Mouse (Mus musculus) spleen, adult 18-20 months (tissue): ENCODE results near the gene Bcor.
A peak's percentile ranks its signal among the peaks of the same experiment; 100 is the strongest.

Experiments
- DNase-seq, 2 experiments: peaks; one replicate each; pipeline ENCODE4 v3.0.0; 2022; ENCODE audit warnings: mixed read lengths in 2 of 2

The Bcor gene

GRCm38 (mm10) chrX:12003539-12003938 is 156.6 kb downstream of the Bcor start:
- DNase-seq: no peak

- DNase-seq: peak in 1 of 2 experiments; percentile 16
These were observed 157.0 kb downstream of the Bcor start for GRCm38 (mm10) chrX:12003106-12003505.

- DNase-seq: no peak
These were observed 157.6 kb downstream of the Bcor start for GRCm38 (mm10) chrX:12002596-12002995.

GRCm38 (mm10) chrX:12001969-12002368 is 158.2 kb downstream of the Bcor start:
- no peak for DNase-seq

GRCm38 (mm10) chrX:12001336-12001735 is 158.8 kb downstream of the Bcor start:
- DNase-seq: no peak

- no peak for DNase-seq
These were observed 159.5 kb downstream of the Bcor start for GRCm38 (mm10) chrX:12000620-12001019.

GRCm38 (mm10) chrX:11999951-12000350 is 160.2 kb downstream of the Bcor start:
- DNase-seq: no peak

- DNase-seq: peak; percentile 36 to 55
These were observed 161.2 kb downstream of the Bcor start for GRCm38 (mm10) chrX:11998934-11999336.

GRCm38 (mm10) chrX:11996891-11997290 is 163.3 kb downstream of the Bcor start:
- DNase-seq: no peak

- DNase-seq: no peak
These were observed 163.7 kb downstream of the Bcor start for GRCm38 (mm10) chrX:11996489-11996888.

- no peak for DNase-seq
These were observed 166.3 kb downstream of the Bcor start for GRCm38 (mm10) chrX:11993641-11994419.

- DNase-seq: no peak
These were observed 170.7 kb downstream of the Bcor start for GRCm38 (mm10) chrX:11989471-11989870.

GRCm38 (mm10) chrX:11988191-11988896 is 171.8 kb downstream of the Bcor start:
- no peak for DNase-seq

GRCm38 (mm10) chrX:11987602-11988001 is 172.6 kb downstream of the Bcor start:
- no peak for DNase-seq
